Mouse (Mus musculus) hindbrain, postnatal 0 days (tissue): ENCODE measurements at regions not wholly inside any gene's neighbourhood (a gene's known extent, or its start where the extent isn't known, plus 50 kb on each side); places are given as distances from the start of the nearest gene placed in this dataset.

ENCODE experiments used
- ATAC-seq: fragments of 200-750 bp; cut with Nextera tagmentation; 2 replicates; pipeline ENCODE4 v1.8.0; 2017; ENCODE audit warnings: mild to moderate bottlenecking, moderate TSS enrichment, moderate library complexity
- DNase-seq: peaks from one replicate; pipeline ENCODE4 v3.0.0-alpha.2; 2015; ENCODE audit warnings: low spot score
- H3K27ac ChIP-seq: fragments of 300-500 bp; sonication (generic); 2 replicates; pipeline ENCODE4 v1.5.1; 2014; ENCODE audit warnings: mild to moderate bottlenecking
- H3K27me3 ChIP-seq: fragments of 300-500 bp; sonication (generic); 2 replicates; pipeline ENCODE4 v1.6.1; 2014; ENCODE audit warnings: low read length, mixed read lengths; ENCODE audit not compliant: insufficient read depth
- H3K36me3 ChIP-seq: fragments of 300-500 bp; sonication (generic); 2 replicates; pipeline ENCODE4 v1.6.1; 2014; ENCODE audit warnings: low read length, mixed read lengths; ENCODE audit not compliant: insufficient read depth
- H3K4me1 ChIP-seq: fragments of 300-500 bp; sonication (generic); 2 replicates; pipeline ENCODE4 v1.6.1; 2014; ENCODE audit warnings: antibody characterized with exemption, low read length, mixed read lengths; ENCODE audit not compliant: insufficient read depth
- H3K4me2 ChIP-seq: fragments of 300-500 bp; sonication (generic); 2 replicates; pipeline ENCODE4 v1.6.1; 2014; ENCODE audit warnings: low read depth, mild to moderate bottlenecking, low read length, moderate library complexity, mixed read lengths
- H3K4me3 ChIP-seq: fragments of 300-500 bp; sonication (generic); 2 replicates; pipeline ENCODE4 v1.5.1; 2014; ENCODE audit warnings: low read length
- H3K9ac ChIP-seq: fragments of 300-500 bp; sonication (generic); replicated peaks from 2 replicates; pipeline ENCODE4 v1.6.1; 2014; ENCODE audit warnings: mild to moderate bottlenecking, low read length, moderate library complexity, mixed read lengths
- H3K9me3 ChIP-seq: fragments of 300-500 bp; sonication (generic); 2 replicates; pipeline ENCODE4 v1.6.1; 2016; ENCODE audit warnings: low read length, mixed read lengths
- CTCF ChIP-seq: IDR thresholded peaks from 2 replicates; pipeline ENCODE4 v1.5.1; 2016; ENCODE audit warnings: antibody characterized with exemption, control low read depth, low read depth
- WGBS: fragments of 180-500 bp; shearing (Covaris S2); extraction: QIAGEN DNeasy Blood & Tissue Kit; methylation state at CpG from one replicate; pipeline ENCODE4 v1.1.7; 2014; 5-methylcytosine and 5-hydroxymethylcytosine counted together

- no peaks in the 10 kb centered on the region for H3K4me1 ChIP-seq
- H3K4me3 ChIP-seq = no peak overlapping the region
- ATAC-seq (no peak), DNase-seq (no peak)
- TF ChIP-seq CTCF = no peak
- H3K9ac ChIP-seq = no peak overlapping the region
- H3K9me3 ChIP-seq = no peaks in the 10 kb centered on the region
- H3K36me3 ChIP-seq = no peaks in the 10 kb centered on the region
- H3K27me3 ChIP-seq = no peaks in the 10 kb centered on the region
- H3K27ac ChIP-seq = no peak overlapping the region
- WGBS = 48% methylated on average over 1 of the region's 1 CpGs
- H3K4me2 ChIP-seq = no peak overlapping the region
These were observed 413.4 kb upstream of the Impad1 start for GRCm38 (mm10) chr4:5206394-5207099.

- DNase-seq = peak; percentile 21
These were observed 412.4 kb upstream of the Impad1 start for GRCm38 (mm10) chr4:5205328-5206208.

GRCm38 (mm10) chr4:5194272-5194671 is 401.1 kb upstream of the Impad1 start:
- no peaks in the 10 kb centered on the region for H3K27me3 ChIP-seq
- no peak overlapping the region for H3K27ac ChIP-seq
- H3K4me2 ChIP-seq = no peak overlapping the region
- H3K9ac ChIP-seq = no peak overlapping the region
- TF ChIP-seq CTCF = no peak
- no peak for ATAC-seq
- no peaks in the 10 kb centered on the region for H3K4me1 ChIP-seq
- no peaks in the 10 kb centered on the region for H3K36me3 ChIP-seq
- no peaks in the 10 kb centered on the region for H3K9me3 ChIP-seq
- DNase-seq = no peak
- WGBS = 24% methylated on average over 3 of the region's 3 CpGs
- no peak overlapping the region for H3K4me3 ChIP-seq

More at GRCm38 (mm10) chr4:5205328-5206208, 412.4 kb upstream of the Impad1 start:
- no peaks in the 10 kb centered on the region for H3K36me3 ChIP-seq
- TF ChIP-seq CTCF = no peak
- ATAC-seq = 0 out of 2 replicates have a peak, but pooled peaks have one; percentile 51
- H3K9ac ChIP-seq = no peak overlapping the region
- H3K4me2 ChIP-seq = no peak overlapping the region
- no peak overlapping the region for H3K27ac ChIP-seq
- no peak overlapping the region for H3K4me3 ChIP-seq
- H3K4me1 ChIP-seq = no peaks in the 10 kb centered on the region
- H3K27me3 ChIP-seq = no peaks in the 10 kb centered on the region
- 47% methylated on average over 7 of the region's 7 CpGs for WGBS
- no peaks in the 10 kb centered on the region for H3K9me3 ChIP-seq

- H3K9me3 ChIP-seq = no peaks in the 10 kb centered on the region
- WGBS = 85% methylated on average over 1 of the region's 1 CpGs
- no peaks in the 10 kb centered on the region for H3K27me3 ChIP-seq
- H3K4me3 ChIP-seq = no peak overlapping the region
- no peak overlapping the region for H3K4me2 ChIP-seq
- H3K27ac ChIP-seq = no peak overlapping the region
- TF ChIP-seq CTCF = no peak
- no peaks in the 10 kb centered on the region for H3K36me3 ChIP-seq
- no peaks in the 10 kb centered on the region for H3K4me1 ChIP-seq
- no peak for DNase-seq
- ATAC-seq = no peak
- no peak overlapping the region for H3K9ac ChIP-seq
These were observed 388.4 kb upstream of the Impad1 start for GRCm38 (mm10) chr4:5181591-5181990.

GRCm38 (mm10) chr4:5178991-5179693 is 386.0 kb upstream of the Impad1 start:
- no peak overlapping the region for H3K27ac ChIP-seq
- no peak for TF ChIP-seq CTCF
- H3K27me3 ChIP-seq = no peaks in the 10 kb centered on the region
- no peaks in the 10 kb centered on the region for H3K4me1 ChIP-seq
- 29% methylated on average over 11 of the region's 11 CpGs for WGBS
- H3K36me3 ChIP-seq = no peaks in the 10 kb centered on the region
- no peak overlapping the region for H3K9ac ChIP-seq
- H3K9me3 ChIP-seq = no peaks in the 10 kb centered on the region
- ATAC-seq (peak; percentile 76), DNase-seq (peak; percentile 68)
- no peak overlapping the region for H3K4me2 ChIP-seq
- H3K4me3 ChIP-seq = no peak overlapping the region

- no peaks in the 10 kb centered on the region for H3K27me3 ChIP-seq
- H3K9ac ChIP-seq = no peak overlapping the region
- no peak for ATAC-seq
- no peak for TF ChIP-seq CTCF
- no peak for DNase-seq
- WGBS = 88% methylated on average over 1 of the region's 1 CpGs
- no peaks in the 10 kb centered on the region for H3K36me3 ChIP-seq
- H3K9me3 ChIP-seq = no peaks in the 10 kb centered on the region
- no peaks in the 10 kb centered on the region for H3K4me1 ChIP-seq
- H3K27ac ChIP-seq = no peak overlapping the region
- H3K4me3 ChIP-seq = no peak overlapping the region
- H3K4me2 ChIP-seq = no peak overlapping the region
These were observed 372.1 kb upstream of the Impad1 start for GRCm38 (mm10) chr4:5165263-5165662.
